Mouse (Mus musculus) urinary bladder, postnatal 4 days (tissue): Measurements from ENCODE around the gene Grid2ip.

Experiments used
- DNase-seq, 2 experiments: peaks; one replicate each; pipeline ENCODE4 v3.0.0; 2021 to 2022; ENCODE audit warnings: low spot score in 2 of 2

The Grid2ip gene

DNA sequence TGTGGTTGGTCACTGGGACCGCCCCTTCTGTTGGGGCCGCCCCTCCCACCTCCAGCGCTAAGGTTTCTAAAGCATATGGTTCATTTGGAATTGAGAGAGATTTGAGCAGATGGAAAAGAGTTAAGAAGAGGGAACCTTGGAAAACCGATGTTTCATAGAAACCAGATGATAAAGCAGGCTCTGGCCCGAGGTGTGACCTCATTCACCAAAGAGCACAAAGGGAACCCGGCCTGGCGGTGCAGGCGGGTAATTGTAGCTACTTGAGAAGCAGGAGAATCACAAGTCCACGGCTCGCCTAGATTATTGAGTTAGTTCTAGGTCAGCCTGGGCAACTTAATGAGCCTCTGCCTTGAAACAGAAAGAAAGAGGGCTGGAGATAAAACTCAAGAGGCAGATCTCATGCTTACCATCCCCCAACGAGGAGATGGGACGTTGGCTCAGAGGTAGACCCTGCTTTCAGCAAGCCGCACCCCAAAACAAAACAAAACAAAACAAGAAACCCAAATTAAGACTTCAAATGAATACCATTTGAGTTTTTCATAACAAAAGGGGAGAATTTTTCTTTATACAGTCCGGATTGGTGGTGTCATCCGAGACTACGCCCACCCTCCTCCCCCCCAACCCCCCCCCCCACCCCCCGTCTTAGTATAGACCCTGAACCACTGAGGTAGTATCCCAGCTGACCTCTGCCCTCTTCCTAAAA, at the start of gene Grid2ip:
Gene Grid2ip (plus strand): TSS at position 653 of the 703 bp plus-strand sequence.
- no peak for DNase-seq

DNA sequence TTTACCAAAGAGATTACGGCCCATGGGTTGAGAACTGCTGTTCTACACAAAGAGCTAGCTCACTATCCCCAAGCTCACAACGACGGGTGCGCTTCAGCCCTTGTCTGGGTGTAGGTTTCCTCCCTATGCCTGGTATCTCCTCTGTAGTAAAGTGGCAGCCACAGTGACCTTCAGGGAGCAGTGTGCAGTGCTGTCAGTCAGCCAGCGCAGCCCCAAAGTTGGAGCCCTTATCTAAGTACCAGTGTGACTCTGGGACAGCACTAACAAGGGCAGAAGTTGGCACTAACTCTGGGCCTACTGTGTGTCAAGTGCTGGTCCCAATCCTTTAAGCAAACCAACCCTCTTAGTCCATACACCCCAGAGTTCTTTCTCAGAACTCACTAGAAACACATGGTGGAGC, 48.3 kb upstream of the Grid2ip start:
- DNase-seq: no peak

DNA sequence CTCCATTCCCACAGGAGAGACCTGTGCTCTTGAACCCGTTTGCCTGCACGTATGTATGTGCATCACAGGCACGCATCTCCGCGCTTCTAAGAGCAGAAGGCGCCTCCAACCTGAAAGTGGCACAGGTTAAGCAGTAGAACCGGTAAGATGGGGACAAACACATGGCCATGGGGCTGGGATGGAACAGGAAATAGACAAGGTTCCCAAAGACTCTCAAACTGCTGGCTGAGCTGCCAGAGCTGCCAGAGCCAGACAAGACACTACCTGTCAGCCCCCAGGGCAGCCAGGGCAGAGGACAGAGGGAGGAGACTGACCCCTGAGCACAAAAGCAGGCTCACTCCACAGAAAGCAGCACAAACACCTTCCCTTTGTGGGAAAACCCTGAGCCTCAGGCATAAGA, 47.2 kb upstream of the Grid2ip start:
- DNase-seq: no peak

DNA sequence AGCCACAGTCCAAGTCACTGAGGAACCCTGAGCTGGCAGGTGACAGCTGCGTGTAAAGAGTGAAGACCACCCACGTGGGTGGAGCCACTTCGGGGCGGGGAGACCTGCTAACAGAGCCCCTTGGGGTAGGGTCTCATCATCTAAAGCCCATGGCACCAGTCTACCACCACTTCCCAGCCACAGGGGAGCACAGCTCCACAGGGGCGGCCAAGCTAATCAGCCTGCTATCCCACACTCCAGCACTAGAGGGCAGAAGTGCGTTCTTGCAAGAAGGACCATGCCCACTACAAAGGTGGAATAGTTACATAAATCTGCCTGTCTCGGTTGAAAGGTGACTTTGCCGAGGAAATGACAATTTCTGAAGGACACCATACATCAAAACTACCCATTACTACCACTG, 45.3 kb upstream of the Grid2ip start:
- DNase-seq: peak in 1 of 2 experiments; percentile 83

DNA sequence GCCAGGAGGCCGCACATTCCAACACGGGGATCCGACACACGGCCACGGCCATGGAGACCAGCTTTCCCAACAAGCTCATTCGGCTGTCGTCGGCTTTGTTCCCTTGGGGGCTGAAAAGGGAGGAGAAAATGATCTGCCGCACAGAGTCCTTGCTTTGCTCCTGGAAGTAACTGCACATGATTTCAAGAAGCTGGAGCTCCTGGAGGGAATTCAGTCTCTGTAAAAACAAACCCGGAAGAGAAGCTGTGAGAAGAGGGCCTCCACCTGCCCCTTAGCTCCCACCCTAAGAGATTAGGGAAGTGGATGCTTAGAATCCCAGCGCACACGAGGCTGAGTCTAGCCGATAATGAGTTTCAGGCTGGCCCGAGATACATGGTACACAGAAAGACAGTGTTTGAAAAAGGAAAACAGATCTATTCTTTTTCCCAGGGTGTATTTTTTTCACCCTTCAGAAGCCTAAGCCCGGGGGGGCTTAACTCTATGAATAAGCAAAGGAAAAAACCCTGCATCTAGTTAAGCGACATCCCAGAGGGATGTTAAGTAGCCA, 42.9 kb upstream of the Grid2ip start:
- DNase-seq: no peak

DNA sequence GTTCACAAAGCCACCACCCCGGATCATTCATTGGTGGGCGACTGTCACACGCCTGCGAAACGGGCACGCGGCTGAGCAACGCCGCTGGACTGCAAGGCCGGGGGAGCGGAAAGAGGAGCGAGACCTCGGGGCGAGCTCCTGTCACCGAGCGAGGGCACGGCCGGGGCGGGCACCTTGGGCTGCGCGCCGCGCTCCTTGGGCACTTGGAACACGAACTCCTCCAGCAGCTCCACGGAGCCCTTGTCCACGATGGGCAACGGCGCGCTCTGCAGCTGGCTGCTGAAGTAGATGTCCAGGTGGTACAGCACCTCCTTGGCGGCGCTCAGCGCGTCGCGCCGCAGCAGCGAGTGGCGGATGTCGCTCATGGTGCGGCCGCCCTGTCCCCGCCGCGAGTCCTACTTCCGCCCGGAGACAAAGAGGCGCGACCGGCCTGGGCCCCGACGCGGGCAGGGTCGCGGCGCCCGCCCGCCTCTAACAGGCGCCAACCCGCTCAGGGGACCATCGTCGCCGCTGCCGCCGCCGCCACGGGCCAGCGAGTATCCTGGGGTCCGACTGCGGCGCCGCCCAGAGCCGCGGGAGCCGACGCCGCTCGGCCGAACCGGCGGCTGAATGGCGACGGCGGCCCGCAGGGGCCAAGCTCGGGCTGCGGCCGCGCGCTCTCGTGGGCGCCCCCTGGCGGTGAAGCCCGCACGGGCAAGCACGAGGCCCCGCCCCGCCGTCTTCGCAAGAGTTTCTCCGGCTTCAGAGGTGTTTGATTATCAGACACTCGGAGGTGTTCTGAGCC, 42.2 kb upstream of the Grid2ip start, which contains the start of gene E130309D02Rik:
Gene E130309D02Rik (minus strand): TSS at position 631 of the 784 bp plus-strand sequence.
- DNase-seq: peak; percentile 84 to 91

DNA sequence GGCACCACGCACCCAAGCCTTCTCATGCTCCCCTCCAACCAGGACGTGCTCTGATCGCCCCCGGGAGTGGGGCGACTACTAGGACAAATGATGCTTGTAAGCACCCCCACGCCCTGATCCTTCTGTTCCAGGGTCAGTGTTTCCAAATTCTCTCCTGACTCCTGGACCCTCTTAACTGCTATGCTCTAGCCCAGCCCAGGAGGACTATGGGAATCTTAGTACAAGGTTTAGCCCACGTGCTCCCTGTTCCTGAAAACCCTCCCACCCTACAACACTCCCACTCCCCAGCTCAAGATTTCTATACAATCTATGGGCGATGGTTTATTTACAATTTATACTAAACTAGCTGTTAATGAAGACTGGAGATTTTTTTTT, 41.6 kb upstream of the Grid2ip start:
- no peak for DNase-seq

DNA sequence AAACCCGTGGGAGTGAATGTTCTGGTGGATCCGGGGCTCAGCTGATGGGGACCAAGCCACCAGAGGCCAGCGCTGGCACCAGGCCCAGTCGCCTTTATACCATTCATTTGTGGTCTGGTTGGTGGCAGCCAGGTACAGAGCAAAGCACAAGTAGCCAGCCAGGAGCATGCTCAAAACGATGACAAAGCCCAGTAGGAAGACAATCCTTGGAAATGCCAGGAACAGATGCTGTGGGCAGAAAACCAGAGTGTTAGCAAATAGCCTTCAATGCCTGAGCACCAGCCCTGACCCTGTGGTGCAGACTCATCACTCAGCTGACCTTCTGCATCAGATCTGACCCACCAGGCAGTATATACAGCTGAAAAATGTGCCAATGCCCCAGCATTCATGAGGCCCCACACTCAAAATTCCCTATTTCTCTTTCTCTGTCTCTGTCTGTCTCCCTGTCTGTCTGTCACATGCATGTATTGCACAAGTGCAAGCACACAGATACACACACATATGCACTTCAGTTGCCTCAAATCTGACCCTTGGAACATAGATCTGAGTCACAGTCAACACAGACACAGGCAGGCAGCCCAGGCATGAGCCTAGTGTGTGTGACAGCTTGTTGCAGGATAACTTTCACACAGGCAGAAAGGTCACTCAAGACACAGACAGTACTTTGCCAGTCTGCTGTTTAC, 40.4 kb upstream of the Grid2ip start:
- no peak for DNase-seq

DNA sequence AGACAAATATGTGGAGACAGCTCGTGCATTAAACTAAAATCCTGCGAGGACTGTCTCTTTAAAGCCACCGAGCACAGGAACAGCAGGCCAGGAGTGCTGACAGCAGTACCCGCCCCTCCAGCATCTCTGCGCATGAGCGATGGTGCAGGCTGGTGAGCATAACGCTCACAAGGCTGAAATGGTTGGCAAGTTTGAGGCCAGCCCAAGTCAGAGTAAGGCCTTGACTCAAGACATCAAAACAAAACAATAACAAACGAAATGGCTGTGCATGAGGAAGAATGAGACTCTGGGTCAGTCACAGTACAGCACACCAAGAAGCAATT, 39.9 kb upstream of the Grid2ip start:
- DNase-seq: no peak

DNA sequence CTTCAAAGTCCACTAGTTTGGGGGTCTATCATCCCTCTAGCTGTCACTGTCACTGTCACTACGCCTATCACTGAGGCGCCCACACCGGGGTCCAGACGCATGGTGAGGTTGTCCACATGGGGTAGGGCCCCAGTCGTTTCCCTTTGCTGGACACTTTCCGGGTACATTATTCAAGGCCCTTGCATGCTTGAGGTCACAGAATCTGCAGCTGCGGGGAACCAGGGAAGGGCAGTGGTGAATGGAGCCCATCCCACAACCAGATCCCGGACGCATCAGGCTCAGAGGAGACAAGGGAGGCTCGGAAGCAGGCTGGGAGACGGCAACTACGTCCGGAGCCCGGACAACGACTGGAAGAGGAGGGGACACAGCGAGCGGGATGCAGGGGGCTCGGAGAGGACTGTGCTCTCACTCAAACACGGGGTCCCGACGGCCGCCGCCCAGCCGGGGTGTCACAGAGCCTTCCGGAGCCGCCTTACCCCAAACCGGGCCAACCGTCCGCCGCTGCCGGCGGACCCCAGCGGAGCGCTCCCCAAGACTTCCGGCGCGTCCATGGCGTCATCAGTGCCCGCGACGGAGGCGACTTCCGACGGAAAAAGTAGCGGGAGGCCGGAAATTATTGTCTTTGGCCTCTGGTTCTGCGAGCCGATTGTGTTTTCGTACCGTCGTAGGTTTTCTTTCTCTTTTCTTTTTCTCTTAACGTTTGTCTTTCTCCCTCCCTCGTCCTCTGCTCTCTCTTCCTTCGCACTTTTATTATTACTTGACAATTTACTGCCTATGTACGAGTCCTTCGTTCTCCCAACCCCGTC, 28.2 kb upstream of the Grid2ip start, which contains the start of gene Zdhhc4:
Gene Zdhhc4 (minus strand): TSS at position 567 of the 806 bp plus-strand sequence.
- DNase-seq: peak; percentile 82 to 93

DNA sequence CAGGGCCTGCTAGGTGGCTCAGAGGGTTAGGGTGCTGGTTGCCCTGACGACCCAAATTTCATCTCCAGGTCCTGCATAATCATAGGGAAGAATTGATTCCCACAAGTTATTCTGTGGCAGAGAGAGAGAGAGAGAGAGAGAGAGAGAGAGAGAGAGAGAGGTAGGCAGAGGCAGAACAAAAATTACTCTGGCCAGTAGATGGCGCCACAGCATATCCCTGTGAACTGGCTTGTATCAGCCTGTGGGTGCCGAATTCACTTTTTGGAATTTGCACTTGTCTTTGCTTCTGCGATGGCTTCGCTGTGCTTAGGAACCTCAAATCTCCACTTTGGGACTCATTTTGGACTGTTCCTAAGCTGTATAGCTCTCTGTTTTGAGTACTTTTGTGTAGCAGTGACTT, 23.3 kb upstream of the Grid2ip start:
- DNase-seq: peak; percentile 47 to 81

DNA sequence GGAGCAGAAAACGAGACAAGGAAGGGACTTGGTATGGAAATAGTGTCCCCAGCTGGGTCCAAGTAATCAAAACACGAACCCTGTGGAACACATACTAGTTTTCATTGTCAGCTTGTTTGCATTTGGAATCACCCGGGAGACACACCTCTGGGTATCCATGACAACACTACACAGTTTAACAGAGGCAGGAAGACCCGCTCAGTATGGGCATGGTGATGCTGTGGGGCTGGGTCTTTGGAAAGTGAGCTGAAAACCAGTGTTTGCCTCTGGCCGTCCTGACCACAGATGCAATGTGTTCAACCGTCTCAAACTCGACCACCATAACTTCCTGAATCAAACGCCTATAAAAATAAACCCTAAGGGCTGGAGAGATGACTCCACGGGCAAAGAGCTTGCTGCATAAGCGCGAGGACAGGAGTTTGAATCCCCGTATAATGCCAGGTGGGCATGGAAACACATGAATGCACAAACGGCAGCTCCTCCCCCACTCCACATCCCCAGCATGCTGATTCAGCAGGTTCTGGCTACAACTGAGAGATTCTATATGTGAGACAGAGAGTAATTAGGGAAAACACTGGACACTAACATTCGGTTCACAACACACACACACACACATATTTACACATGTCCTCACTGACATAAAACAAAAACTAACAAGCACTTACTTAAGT, 22.6 kb upstream of the Grid2ip start:
- DNase-seq: no peak

DNA sequence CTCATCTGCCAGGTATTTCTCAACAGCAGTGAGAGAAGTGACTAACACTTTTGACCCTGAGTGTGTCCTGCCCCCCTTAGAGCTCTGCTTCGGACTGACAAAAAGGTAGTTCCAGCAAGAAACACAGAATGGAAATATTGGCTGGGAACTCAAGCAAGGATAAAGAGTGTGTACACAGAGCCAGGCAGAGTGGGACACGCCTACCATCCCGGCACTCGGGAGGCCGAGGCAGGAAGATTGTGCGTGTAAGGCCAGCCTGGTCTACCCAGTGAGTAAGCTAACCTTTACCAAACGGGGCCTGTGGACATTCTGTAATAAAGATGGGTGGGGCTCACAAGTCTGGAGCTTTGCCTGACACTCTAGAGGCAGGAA, 22.1 kb upstream of the Grid2ip start:
- DNase-seq: no peak

DNA sequence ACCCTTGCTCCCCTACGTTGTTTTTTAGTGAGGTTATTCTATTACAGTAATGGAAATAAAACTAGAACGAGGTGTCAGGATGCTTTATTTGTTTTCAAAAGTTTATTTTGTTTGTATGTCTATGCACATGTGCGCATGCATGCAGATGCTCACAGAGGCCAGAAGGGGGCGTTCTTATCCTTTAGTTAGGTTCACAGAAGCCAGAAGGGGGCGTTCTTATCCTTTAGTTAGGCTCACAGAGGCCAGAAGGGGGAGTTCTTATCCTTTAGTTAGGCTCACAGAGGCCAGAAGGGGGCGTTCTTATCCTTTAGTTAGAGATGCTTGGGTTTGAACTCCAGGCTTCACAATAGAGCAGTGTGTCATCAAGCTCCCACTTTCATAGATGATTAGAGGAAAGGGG, 20.6 kb upstream of the Grid2ip start:
- no peak for DNase-seq

DNA sequence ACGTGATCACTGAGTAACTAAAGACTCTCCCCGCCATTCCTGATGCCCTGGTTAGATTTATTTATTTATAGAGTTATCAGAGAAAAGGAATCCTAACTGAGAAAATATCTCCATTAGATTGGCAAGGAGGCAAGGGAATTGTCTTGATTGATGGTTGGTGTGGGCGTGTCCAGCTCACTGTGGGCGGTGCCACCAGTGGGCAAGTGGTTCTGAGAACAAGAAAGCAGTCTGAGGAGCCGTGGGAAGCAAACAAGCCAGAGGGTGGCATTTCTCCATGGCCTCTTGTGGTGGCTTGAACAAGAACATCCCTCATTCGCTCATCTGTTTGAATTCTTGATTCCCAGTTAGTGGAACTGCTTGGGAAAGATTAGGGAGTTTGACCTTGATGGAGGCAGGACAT, 17.5 kb upstream of the Grid2ip start:
- DNase-seq: no peak

DNA sequence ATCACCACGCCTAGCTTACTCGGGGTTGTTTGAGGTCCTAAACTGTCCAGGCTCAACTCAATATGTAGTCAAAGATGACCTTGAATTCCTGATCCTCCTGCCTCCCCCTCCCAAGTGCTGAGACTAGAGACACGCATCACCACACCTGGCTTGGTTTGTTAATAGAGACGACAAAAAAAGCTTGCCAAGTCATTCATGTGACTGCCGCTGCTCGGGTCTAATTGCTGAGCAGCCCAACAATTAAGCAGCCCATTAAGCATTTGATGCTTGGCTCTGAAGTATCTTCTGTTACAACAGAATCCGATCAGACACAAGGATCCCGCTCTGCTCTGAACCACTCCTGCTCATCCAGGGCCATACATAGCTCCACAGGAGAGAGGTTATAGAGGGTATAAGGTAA, 10.8 kb upstream of the Grid2ip start:
- DNase-seq: no peak

DNA sequence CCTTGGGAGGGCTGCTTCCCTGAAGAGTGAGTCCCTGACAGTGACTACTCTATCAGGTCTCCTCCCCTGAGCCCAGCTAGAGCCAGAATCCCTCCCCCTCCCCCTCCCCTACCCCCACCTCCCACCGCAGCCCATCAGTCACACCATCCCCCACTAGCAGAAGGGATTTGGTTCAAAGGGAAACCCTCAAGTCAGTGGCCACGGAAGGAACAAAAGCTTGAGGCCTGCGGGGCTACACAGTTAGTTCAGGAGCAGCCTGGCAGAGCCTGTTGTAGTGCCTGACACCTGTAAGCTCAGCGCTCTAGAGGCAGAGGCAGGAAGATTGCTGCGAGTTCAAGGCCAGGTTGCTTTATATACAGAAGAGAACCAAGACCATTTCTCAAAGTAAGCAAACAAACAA, 1.1 kb upstream of the Grid2ip start:
- DNase-seq: no peak

DNA sequence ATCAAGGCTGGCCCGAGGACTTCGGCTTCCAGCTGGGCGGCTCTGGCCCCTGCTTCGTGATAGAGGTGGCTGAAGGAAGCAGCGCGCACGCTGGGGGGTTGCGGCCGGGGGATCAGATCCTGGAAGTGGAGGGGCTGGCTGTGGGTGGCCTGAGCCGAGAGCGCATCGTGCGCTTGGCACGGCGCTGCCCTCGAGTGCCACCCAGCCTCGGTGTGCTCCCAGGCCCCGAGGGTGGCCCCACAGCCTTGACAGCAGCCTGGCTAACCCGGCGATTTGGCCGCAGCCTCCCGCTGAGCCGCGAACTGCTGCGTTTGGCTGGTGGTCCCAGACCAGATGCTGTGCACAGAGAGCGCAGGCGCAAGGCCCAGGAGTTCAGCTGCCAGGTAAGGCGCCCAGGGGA, 426 bp downstream of the Grid2ip start:
- no peak for DNase-seq

DNA sequence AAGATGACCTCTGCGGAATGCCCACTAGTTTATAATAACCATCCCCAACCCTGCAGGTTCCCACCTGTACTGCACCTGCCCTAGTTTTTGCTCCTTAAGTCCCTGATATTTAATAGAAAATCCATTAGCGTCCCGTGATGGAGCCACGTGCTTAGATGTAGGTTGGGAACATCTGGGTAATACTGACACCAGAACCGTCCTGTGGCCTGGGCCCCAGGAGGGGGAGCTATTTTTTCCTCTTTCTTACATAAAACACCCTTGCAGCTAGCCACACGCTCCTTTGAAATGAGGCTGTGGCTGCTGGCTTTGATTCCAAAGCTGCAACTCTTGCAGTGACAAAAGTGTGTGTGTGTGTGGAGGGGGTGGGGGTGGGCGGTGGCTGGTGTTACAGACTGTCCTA, 2.1 kb downstream of the Grid2ip start:
- no peak for DNase-seq

DNA sequence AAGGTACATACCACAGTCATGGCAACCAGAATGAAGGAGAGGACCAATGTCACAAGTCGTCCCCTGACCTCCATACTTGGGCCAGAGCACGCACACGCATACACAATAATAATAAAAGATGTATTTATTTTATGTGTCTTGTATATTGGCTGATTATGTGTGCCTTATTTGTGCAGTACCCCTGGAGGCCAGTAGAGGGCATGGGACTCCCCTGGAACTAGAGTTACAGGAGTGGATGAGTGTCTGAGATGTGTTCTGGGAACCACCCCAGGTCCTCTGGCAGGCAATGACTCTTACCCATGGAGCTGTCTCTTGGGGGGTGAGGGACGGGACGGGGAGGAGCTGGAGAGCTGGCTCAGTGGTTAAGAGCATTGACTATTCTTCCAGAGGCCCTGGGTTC, 2.9 kb downstream of the Grid2ip start:
- no peak for DNase-seq

DNA sequence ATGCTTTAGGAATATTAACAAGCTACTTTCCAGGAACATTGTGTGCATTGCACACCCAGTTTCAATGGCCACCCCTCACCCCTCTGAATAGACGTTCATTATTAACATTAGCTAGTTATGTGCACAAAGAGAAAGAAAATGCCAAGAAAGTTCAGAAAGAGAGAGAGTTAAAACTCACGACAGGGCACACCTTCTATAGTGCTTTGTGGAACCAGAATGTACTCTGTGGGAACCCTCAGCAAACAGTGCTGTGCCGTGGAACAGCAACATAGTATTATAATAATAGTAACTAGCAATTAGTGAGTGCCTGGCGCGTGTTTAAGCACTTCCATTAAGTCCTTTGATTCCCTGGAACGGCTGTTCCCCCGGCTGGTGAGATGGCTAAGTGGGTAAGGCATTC, 4.3 kb downstream of the Grid2ip start:
- DNase-seq: no peak
